Mouse (Mus musculus) ES-CJ7 (cell line): ENCODE measurements around the gene Abr.

Experiments
- DNase-seq: peaks from one replicate; pipeline ENCODE4 v3.0.0; 2011; ENCODE audit warnings: low read depth, low spot score

The Abr gene

DNA sequence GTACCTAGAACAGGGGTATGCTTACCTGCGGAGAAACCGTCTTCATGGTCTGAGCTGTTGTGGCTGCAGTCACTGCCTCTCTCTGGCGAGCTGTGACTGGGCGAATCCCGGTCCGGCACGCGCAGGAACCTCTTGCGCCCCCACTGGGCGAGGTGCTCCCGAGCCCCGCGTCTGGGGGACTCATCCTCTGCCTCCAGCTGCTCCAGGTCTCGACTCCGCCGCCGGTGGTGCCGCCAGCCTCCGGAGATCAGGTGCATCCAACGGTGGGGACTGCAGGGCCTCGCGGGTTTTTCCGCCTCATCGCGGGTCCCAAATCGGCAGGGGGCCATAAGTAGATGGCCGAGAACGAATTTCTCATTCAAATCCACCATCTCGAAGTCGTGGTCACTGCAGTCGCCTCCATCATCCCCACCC lies at the start of gene Abr:
Gene Abr (minus strand): TSS at position 163 of the 414 bp plus-strand sequence.
- DNase-seq = peak; percentile 72

DNA sequence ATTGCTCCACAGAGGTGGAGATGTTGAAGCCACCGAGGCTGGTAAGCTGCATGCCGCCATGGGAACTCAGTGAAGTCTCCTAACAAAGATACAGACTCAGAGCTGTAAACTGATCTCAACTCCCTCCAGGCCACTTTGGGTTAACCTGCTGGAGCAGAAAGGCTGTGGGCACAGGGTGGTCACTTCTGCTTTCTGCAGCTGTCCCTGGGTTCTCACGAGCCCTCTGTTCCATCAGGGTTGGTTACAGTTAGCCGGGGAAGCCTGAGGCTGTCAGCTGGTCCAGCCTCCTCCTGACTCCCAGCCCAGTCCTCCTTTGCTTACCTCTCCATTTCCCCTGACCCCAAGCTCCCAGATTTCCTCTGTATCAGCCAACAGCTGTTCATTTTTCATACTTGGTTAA lies 45.7 kb upstream of the Abr start:
- DNase-seq = no peak

DNA sequence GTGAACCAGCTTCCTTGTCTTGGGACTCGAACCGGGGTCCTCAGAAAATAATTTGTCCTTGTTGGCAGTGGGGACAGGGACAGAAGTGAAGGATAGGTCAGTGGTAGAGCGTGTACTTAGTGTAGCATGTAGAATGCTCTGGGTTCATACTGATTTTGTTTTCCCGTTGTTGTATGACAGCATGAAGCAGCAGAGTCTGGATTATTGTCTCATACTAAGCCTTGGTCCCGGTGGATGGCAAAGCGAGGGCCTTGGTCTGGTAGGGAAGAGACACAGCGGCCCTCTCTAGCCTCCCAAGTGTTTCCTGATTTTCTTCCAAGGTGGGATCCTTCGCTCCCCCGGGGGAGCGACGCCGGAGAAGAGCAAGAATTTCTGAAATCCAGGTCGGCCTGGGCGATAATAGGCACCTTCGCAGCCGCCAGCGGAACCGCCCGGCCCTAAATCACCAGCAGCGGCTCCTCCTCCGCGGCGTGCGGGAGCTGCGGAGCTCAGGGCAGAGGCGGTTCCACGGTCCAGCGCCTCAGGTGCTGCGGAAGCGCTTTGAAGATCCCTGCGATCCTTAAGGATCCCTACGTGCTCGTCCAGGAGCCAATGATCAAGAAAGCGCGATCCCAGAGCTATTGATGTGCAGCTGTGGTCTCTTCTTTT lies 44.0 kb upstream of the Abr start:
- peak; percentile 25 for DNase-seq

DNA sequence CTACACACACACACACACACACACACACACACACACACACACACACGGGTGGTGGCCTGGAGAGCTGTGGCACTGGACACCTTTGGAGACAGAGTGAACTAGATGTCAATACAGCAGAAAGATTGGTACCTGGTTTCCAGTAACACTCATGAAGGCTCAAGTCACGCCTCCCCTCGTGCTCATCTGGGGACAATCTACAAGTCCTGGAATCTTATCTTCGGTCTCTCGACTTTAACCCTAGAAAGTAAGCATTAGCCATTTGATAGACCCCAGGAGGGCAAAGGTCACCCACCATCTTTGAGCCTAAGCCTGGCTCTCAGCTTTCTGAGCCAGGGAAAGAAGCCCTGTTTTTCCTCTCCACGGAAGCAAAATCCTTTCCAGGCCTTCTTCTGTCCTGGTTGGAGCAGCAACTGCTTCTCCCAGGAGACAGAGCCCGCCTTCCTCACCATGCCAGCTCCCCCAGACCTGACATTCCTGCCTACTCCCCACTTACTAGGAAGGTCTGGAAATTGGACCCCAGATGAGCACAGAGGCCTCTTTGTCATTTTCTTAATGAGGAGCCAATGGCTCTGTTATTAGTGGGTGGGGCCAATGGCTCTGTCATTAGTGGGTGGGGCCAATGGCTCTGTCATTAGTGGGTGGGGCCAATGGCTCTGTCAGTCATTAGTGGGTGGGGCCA lies 39.8 kb upstream of the Abr start:
- DNase-seq = peak; percentile 40

DNA sequence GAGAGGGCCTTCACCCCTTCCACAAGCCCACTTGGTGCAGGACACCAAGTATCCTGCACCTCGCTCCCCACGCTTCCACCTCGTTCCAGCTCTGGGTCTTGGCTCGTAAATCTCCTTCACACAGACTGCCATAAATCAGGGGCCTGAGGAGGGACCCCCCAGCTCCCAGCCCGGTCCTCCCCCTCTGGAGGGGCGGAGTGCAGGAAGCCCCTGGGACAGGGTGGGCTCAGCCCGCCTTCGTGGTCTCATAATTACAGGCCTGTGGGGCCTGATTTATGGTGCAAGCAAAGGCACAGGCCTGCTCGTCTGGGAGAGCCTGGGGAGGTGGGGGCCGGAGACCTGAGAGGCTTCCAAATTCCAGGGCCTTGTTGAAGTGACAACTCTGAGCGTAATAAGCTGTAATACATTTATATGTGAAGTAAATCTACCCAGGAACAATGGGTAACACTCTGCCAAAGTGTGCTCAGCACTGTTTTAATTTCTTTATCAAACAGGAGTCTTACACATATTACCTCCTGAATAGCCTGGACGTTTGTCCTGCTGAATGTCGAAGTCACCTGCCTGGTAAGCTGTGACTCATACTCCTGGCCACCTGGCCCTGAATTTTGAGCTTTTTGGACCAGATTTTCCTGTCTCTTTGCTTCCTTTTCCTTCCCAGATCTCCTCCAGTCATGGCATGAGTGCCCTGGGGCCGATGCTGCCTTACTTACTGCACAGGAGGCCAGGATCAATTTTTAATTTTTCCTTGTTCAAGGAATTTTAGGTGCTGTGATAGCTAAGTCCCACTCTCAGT lies 37.2 kb upstream of the Abr start:
- no peak for DNase-seq

DNA sequence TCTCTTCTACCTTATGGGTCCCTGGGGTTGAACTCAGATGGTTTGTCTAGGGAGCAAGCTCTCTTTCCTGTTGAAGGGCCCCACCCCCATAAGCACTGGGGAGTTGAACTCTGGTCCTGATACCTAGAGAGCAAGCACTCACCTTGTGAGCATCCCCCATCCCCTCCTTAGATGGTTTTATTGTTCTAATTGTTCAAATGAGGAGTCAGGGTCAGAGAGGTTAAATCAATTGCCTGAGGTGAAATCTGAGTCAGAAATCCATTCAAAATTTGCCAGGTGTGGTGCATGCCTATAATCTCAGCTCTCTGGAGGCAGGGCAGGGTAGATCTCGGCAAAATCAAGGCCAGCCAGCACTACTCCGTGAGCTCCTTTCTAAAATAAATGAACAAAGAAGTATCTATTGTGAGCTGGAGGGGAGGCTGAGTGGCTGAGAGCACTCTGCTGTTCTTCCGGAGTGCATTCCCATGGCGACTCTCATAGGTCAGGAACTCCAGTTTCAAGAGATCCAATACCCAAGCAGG lies 35.4 kb upstream of the Abr start:
- peak; percentile 82 for DNase-seq

DNA sequence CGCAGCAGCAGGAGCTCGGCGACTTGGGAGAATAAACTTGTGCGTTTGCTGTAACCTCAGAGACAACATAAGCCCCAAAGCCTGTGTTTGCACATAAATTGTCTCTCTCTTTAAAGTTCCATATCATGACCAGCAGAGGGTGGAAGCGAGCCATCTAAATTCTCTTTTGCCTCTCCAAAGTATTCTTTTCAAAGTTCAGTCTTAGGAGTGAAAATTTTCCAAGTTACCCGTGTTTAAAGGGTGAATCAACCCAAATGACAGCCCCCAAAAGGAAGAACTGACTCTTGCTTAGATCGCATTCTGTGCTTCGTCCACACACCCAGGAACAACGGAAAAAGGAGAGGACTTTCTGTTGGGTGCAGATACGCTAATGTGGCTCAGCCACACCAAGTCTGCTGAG lies 33.0 kb upstream of the Abr start:
- DNase-seq = peak; percentile 72

DNA sequence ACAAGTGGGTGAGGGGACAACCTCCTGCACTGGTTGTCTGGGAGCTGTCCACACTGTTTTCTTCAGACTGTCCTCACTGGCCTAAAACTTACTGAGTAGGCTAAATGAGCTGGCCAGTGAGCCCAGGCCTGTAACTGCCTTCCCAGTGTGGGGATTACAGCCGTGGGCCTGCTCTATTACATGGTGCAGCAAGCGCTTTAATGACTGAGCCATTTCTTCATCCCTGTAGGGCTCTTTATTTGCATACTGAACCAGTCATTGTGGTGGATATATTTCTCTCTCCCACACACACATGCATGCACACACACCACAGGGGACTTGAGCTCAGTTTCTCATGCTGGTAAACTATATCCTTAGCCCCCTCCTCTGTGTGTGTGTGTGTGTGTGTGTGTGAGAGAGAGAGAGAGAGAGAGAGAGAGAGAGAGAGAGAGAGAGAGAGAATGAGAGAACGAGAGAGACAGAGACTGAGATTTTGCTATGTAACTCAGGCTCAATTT lies 30.8 kb upstream of the Abr start:
- no peak for DNase-seq

DNA sequence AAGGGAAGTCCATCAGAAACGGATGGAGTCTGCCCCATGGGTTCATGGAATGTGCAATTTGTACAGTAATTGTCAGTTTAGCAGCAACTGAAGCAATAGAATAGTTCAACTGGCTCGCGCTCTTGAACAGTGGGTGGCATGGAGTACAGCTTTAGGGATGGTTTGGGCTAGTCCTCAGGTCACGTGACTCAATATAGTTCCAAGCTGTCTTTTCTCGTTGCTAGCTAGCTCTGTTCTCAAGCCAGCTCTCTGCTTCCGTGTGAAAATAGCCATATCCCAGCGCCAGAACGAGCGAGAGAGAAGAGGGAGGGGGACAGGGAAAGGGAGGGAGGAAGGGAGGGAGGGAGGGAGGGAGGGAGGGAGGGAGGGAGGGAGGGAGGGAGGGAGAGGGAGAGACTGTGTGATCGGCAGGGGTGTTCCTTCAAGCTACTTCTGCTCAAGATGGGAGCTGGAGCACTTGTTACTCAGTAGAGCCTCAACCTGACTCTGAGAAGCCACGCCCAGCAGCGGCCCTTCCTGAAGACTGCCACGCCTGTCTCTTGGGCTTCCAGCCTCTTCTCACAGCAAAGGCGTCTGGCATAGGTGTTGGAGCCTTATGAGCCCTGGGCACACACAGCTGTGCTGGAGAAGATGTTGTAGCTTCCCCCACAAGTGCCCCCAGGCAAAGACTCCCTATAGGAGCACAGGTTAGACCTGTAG lies 28.9 kb upstream of the Abr start:
- peak; percentile 65 for DNase-seq

DNA sequence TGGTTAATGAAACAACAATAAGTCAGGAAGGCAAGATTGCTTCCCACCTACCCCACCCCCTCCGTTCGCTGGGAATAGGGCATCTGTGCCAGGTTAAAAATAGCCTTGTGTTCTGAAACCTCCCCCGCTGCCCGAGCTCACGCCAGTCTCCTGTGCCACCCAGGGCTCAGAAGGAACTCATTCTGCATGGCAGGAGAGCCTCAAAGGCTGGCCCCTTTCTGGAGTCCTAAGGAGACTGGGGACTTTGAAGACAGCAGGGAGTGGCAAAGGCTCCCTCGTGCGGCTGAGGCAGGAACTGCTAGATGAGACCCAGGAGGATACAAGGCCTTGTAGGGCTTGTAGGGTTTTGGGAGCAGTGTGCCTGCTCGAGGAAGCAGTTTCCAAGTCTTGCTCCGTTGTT lies 25.4 kb upstream of the Abr start:
- peak; percentile 87 for DNase-seq

DNA sequence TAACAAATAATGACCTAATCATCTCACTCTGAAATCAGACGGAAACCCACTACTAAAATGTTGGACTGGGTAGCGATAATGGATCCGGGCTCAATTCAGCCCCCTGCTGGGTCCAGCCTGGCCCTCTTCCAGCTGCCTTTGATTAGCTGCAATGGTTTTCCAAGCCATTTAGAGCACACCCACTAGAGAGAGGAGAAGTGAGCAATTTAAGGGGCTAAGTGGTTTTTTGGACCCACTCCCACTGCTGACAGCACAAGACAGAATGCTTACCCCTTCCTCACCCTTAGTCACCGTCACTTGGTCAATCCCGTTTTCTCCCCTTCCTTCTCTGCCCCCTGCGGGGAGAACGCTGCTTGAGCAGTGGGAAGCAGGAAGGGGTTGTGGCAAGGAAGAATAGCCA lies 24.9 kb upstream of the Abr start:
- DNase-seq = peak; percentile 24

DNA sequence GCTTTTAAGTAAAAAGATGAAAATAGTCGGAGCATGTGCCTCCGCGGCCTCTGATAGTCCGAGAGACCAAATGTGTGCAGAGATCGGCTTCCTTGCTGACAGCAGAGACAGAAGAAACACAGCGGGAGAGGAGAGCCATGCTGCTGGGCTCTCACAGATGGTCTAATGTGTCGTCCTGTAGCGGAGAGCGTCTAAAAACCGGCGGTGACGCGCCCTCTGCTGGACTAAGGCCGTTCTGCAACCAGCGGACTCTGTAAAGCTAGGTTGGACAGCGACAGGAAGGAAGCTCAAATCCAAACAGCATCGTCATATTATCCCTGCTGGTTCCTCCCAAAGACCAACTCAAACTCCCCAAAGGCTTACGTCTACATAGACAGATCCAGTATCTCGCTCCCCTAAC lies 23.8 kb upstream of the Abr start:
- DNase-seq = peak; percentile 93

DNA sequence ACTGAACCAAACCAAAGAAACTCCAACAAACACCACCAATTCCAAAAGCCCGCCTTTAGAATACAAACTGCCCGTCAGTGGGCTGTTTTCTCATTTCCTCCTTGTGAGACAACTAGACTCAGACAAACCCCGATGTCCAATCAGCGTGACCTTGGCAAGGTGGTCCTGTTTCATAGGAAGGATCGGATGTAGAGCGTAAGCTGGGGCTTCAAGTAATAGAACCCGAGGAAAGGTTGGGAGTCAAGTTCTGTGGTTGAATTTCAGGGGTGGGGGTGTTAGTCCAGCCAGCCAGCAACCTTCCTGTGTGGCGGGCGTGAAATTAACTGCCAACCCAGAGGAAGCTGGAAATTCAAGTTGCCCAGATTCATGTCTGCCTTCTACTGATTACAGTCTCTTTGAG lies 22.9 kb upstream of the Abr start:
- no peak for DNase-seq

DNA sequence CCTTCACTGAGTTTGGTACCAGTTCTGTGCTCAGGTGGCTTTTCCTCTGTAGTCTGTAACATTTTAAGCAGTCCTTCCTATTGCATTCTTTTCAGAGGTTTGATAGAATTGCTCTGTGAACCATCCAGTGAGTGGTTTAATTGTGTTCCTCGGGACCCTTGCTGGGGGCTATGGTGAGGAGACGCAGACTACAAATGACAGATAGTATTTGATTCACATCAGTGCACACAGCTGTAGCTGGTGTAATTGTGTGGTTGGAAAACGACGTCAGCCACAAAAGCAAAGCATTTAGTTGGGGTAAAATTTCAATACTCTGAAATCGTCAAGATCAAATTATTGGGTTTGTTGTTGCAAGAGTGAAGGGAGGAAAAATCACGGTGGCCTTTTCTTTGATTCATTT lies 22.1 kb upstream of the Abr start:
- DNase-seq = no peak

DNA sequence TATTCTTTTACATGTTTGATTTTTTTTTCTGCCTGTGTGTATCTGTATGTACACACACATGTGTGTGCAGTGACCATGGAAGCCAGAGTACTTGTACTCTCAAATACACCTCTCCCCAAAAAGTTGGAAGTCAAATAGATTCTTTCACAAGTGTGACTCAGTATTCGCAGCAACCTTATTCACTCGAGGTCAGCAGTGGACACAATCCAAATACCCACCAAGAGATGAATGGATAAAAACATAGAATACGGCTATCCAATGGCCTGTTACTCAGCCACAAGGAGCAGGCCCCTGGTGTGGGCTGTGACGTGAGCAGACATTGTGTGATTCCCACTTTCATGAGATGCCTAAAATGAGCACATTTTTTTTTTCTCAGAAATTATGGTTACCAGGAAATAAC lies 18.1 kb upstream of the Abr start:
- DNase-seq = no peak

DNA sequence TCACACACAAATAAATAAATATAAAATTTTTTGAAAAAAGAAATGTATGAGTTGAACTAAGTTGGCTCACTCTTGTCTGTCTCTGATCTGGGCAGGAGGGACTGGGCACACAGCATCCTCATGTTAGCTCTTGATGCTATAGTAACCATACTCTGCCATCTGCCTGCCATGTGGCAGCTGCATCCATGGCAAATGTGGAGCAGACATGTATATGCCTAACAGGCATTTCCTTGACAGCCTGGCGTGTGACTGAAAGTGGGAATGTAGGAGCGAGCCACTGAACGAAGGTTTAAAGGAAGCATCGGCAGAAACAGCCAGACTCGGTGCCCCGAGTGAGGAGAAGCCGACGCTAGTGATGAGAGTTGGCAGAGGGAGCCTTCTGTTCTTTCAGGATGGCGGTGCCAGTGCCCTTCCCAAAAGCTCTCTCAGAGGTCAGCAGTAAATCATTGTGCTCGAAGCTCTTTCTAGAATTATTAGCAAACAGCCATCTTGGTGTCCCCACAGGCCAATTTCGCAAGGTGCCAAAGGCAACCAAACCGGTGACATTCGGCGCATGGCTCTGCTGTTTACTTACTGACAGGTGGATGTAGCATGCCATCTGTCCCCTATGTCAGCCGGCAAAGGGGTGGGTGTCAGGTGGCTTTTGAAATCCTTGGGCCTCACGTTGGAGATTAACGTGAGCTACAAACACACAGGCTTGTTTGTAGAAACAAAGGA lies 17.3 kb upstream of the Abr start:
- DNase-seq = no peak

DNA sequence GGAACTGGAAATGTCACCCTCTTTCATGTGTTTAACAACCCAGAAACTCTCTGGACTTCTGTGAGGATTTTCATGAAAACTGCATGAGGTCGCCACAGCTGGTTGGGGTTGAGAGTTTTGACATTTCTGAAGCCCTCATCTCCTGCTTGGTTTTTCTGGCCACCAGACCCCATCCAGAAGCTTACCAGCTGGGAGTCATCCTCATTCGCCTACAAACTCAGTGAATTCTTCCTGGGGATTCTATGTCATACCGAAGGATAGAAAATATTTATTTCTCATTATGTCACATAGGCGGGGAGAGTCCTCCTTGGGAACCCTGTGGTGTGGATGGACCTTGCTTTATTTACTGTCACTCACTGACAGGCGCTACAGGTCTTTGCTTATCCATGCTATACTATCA lies 8.4 kb upstream of the Abr start:
- DNase-seq = no peak

DNA sequence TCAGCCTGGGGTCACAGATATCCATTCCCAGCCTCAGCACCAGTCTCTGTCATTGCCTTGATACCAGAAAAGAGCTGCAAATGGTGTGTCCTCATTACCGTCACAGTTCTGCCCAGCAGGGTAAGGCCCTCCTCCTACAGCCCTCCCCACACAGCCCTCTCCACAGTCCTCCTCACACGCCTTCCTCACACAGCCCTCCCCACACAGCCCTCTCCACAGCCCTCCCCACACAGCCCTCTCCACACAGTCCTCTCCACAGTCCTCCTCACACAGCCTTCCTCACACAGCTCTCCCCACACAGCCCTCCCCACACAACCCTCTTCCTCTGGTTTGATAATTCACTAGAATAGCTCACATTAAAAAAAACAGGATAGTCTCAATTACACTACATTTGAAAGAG lies 7.9 kb upstream of the Abr start:
- DNase-seq = no peak

DNA sequence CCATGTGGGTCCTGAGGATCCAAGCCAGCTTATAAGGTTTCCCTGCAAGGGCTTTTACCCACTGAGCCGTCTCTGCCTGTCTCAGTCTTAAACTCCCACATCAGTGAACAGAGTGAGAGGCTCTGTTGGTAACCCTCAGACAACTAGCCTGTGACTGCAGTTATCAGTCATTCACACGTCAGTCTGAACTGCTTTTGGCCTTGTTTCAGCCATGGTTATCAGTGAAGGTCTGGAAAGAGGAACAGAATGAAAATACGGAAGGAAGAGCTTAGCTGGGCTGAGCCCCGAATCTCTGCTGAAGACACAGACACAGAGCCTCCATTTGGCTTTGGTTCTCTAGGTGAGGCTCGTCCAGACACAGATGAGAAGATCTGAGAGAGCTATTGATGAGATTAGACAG lies 6.5 kb upstream of the Abr start:
- no peak for DNase-seq

DNA sequence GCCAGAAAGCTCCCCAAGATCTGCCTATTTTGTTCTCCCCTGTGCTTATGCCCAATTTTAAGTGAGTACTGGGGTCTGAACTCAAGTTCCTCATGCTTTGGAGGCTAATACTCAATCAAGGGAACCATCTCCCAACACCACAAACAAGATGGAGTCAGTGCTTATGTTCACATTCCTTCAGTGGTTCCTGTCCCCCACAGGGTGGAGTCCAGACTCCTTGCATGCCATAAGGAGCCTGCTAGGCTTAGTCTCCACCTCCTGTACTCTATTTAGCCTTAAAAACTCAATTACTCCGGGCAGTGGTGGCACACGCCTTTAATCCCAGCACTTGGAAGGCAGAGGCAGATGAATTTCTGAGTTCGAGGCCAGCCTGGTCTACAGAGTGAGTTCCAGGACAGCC lies 2.8 kb upstream of the Abr start:
- peak; percentile 73 for DNase-seq

DNA sequence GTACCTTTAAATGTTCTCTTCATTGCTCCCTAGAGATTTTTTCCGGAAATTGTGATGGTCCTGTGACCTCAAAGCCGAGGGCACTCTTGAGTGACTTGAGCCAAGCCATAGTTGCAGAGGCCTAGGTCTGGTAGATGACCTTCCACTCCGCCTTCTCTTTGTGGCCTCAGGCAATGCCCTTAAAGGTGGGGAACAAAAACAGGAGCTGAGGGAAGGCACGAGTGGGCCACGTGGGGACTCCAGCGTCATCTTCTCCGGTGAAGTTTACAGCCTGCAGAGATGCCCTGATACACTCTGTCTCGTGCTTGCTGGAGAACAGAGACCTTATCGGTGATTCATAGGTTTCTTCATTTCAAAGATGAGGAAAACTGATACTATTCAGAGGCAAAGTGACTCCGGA lies 2.0 kb upstream of the Abr start:
- DNase-seq = peak; percentile 65
